Mouse (Mus musculus) mouse trophoblast stem cell (cell line): ENCODE data around the gene Wasf3.
"Not testable (repeated sequence)": the region's sequence is repeated elsewhere in the genome, so short reads cannot be mapped to it uniquely, and the experiment has no call there.

Source experiments
- in situ Hi-C, 2 experiments: fragments of 300-500 bp; cut with MseI, MboI; formaldehyde crosslinking; loops; 2 replicates in 1 of 2; 3 replicates in 1 of 2; pipeline ENCODE4 v1.15.1; 2025

Wasf3 gene

DNA sequence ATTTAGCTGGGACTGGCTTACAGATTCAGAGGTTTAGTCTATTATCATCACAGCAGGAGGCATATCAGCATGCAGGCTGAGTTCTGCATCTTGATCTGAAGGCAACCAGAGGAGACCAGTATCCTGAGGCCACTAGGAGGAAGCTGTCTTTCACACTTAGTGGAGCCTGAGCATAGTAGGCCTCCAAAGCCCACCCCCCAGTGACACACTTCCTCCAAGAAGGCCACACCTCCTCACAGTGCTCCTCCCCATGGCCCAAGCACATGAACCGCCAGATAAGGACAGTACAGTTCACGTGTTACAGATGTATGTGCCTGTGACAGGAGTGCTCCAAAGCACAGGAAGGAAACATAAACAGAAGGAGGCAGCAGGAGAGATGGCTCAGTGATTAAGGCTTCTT lies 58.0 kb downstream of the Wasf3 start:
- in situ Hi-C loops, result no loop called here

DNA sequence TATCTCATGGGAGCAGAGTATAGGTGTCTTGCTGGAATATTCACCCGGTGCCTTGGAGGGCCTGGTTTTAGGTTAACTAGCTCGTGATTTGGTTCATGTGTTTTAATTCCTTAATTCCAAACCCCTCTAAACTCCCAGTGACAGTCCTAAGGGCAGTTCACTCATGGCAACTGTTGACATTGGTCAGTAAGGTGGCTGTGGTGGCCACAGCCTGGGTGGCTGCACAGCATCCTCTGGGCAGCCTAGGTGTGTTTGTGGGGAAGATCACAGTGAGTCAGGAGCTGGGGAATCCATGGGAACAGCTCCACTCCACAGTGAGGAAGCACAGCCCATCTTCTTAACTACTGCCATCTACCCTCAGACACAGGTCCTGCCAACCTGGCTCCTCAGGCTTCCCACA lies 61.8 kb downstream of the Wasf3 start:
- in situ Hi-C loops, result no loop called here

DNA sequence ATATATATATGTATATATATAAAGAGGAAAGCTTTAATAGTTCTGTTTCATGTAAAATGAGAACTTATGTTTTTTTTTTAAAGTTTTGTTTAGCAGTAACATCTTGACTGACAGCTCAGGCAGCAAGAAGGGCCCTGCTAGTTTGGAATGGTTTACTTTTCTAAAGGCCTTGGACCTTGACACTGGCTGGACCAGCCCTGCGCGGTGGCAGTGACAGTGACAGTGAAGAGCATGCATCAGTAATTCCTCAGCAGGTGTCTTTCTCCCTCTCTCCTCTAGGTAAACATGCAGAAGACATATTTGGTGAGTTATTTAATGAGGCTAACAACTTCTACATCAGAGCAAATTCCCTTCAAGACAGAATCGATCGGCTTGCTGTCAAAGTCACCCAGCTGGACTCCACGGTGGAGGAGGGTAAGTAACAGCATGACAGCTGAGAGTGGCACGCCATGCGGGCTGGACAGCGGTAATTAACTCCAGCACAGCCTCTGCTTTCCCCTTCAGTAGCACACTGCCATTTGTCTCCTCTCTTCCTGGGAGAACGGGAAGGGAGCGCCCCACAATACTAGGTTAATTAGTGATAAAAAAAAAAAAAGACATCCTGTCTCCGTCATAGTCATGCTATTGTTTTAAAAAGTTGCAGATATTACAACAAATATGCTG lies 66.9 kb downstream of the Wasf3 start:
- in situ Hi-C loops, result no loop called here

DNA sequence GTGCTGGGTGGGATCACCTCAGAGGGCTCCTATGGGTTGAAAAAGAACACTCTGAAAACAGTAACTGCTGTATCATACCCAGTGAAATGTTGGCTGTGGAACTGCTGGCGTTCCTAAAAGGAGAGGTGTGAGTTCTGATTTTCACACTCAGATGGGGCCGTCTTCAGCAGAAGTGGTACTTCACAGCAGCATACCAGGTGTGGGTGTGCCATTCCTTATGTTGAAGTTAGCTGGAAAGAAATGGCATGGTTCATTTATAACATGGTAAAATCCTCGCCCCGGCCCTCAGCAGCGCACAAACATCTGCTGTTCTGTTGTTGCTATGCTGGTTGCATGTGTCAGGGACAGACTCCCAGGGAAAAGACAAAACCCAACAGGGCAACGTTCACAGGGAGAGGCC lies 68.8 kb downstream of the Wasf3 start:
- in situ Hi-C loops, result no loop called here

DNA sequence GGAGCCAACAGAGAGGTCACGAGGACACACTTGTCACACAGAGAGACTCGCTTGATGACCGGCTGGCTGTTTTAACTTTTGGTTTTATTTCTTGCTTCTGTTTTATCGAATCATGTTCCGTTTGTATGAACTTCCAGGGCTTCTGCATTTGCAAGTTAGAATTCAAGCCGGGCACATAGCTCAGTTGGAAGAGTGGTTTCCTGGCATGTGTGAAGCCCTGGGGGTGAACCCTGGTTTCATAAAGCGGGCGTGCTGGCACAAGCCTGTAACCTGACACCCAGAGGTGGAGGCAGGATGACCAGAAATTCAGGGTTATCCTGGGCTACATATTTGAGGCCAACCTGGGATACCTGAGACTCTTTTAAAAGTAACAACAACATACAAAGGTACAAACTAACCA lies 76.8 kb downstream of the Wasf3 start:
- in situ Hi-C loops, result no loop called here

DNA sequence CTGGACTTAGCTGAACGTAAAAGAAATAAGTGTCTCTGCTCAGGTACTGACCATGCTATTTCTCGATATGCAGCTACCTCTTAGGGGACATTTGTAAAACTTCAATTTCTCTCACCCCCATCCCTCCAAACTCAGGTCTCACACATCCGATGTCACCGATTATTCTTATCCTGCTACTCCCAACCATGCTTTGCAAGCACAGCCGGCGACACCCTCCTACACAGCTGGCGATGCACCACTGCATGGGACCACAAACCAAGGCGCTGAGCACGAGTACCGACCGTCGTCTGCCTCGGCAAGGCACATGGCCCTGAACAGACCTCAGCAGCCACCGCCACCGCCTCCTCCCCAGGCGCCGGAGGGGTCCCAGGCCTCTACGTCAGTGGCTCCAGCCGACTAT lies 81.9 kb downstream of the Wasf3 start:
- in situ Hi-C loops, result no loop called here

DNA sequence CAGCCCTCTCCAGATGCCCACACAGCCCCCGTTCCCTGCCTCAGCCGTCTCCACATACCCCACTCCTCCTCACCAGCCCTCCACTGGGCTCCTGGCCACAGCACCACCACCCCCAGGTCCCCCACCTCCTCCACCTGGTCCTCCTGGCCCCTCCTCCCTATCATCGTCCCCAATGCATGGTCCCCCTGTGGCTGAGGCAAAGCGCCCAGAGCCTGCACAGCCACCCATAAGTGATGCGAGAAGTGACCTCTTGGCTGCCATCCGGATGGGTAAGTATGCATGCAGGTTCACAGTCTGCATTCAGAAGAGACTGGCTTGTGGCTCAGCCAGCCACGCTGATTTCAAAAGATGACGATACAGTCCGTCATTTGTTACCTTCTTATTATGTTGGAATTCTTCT lies 83.5 kb downstream of the Wasf3 start:
- in situ Hi-C loops, result no loop called here

DNA sequence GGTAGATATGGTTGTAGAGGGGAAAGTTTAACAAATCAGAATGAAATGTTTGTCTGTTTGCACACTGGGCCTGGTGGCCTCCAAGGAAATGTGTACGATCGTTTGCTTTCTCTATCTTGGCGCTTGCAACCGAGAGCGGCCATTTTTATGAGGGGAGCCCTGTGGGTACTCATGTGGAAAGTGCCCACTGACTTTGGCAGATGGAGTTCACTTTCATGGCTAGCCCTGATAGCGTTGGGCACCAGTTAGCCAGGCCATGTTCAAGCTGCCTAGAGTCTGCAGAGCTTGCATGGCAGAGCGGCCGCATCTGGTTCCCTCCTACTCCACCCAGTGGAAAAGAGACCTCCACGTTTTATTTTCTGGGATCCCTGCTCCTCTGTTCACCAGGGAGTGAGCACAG lies 86.0 kb downstream of the Wasf3 start:
- in situ Hi-C loops, result no loop called here

DNA sequence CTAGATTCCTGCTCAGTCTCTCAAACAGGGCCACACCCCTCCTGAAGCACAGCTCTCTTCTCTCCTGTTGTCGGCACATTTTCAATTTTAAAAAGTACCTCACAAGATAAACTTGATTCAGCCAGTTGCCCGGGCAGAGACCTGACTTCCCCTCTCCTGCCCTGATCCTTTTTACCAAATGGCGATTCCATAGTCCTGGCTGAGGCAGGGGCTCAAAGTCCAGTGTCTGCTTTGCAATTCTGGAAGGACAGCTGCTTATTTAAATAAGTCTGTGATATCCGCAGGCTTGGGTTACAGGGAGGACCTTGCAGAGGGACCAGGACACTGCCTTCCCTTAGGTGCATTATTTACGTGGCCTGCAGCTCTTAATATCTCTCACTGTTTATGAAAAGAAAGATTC lies 86.5 kb downstream of the Wasf3 start:
- in situ Hi-C loops, result no loop called here

DNA sequence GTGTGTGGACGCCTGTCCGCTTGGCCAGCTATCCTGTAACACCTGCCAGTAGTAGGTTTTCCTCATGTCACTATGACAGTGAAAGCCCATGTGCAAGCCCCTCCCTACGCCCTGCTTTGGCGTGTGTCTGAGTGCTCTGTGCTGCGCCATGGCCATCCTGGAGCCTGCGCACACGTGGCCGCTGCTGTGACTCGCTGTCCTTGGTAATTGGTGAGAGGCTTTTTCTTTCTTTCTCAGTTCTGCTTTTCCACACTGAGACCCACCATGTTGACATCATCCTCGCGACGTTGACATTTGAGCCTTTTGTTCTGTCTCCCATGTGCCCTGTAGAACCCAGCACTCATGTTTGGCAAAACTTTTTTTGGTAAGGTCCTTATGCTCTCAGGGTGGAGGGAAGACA lies 87.0 kb downstream of the Wasf3 start:
- in situ Hi-C loops, result no loop called here

DNA sequence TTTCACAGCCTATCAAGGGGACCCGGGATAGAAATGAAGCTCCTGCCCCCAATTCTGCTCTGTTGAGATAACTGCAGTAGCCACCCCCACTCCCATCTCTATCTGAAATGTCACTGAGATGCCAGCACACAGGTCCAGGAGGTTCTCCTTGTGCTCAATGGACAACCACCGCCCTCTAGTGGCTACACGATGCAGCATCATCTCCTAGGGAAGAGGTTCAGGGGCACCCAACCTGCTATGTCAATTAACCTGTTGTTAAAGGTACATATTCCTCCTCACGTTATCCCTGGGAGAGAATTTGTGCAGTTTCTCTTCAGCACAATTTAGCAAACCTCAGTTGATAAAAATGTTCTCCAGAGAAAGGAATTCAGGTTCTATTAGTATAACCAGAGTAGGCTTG lies 94.8 kb downstream of the Wasf3 start:
- in situ Hi-C loops, result not testable (repeated sequence)

DNA sequence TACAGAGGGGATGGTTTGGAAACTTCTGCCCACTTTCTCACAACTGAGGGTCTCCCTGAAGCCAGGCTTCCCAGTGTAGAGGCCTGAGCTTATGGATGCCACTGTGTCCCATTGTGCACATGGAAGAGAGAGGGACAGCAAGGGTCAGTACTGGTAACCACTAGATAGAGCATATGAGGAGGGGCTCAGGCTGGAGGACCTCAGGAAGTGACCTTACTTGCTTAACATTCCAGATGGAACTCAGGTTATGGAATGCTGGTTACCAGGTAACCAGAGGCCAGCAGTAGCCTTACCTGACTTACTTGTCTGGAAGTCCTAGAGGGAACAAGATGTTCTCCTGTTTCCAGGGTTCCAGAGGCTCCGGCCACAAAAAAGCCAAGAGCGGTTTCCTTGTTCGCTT lies 96.9 kb downstream of the Wasf3 start, which contains the start of gene Gm6408:
TSS of gene Gm6408 (plus strand) at position 301 of the 400 bp plus-strand sequence.
- in situ Hi-C loops, result not testable (repeated sequence)

DNA sequence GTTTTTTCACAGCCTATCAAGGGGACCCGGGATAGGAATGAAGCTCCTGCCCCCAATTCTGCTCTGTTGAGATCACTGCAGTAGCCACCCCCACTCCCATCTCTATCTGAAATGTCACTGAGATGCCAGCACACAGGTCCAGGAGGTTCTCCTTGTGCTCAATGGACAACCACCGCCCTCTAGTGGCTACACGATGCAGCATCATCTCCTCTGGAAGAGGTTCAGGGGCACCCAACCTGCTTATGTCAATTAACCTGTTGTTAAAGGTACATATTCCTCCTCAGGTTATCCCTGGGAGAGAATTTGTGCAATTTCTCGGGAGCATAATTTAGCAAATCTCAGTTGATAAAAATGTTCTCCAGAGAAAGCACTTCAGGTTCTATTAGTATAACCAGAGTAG lies 104.2 kb downstream of the Wasf3 start:
- in situ Hi-C loops, result not testable (repeated sequence)

DNA sequence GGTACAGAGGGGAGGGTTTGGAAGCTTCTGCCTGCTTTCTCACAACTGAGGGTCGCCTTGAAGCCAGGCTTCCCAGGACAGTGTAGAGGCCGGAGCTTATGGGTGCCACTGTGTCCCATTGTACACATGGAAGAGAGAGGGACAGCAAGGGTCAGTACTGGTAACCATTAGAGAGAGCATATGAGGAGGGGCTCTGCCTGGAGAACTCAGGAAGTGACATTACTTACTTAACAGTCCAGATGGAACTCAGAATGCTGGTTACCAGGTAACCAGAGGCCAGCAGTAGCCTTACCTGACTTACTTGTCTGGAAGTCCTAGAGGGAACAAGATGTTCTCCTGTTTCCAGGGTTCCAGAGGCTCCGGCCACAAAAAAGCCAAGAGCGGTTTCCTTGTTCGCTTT lies 106.3 kb downstream of the Wasf3 start, which contains the start of gene Gm6370:
TSS of gene Gm6370 (plus strand) at position 301 of the 400 bp plus-strand sequence.
- in situ Hi-C loops, result not testable (repeated sequence)

DNA sequence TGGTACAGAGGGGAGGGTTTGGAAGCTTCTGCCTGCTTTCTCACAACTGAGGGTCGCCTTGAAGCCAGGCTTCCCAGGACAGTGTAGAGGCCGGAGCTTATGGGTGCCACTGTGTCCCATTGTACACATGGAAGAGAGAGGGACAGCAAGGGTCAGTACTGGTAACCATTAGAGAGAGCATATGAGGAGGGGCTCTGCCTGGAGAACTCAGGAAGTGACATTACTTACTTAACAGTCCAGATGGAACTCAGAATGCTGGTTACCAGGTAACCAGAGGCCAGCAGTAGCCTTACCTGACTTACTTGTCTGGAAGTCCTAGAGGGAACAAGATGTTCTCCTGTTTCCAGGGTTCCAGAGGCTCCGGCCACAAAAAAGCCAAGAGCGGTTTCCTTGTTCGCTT lies 117.3 kb downstream of the Wasf3 start, which contains the start of gene 4930449I24Rik:
TSS of gene 4930449I24Rik (plus strand) at position 301 of the 400 bp plus-strand sequence.
- in situ Hi-C loops, result not testable (repeated sequence)

DNA sequence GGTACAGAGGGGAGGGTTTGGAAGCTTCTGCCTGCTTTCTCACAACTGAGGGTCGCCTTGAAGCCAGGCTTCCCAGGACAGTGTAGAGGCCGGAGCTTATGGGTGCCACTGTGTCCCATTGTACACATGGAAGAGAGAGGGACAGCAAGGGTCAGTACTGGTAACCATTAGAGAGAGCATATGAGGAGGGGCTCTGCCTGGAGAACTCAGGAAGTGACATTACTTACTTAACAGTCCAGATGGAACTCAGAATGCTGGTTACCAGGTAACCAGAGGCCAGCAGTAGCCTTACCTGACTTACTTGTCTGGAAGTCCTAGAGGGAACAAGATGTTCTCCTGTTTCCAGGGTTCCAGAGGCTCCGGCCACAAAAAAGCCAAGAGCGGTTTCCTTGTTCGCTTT lies 129.0 kb downstream of the Wasf3 start, which contains the start of gene Gm3402:
TSS of gene Gm3402 (plus strand) at position 301 of the 400 bp plus-strand sequence.
- in situ Hi-C loops, result not testable (repeated sequence)
